Mouse (Mus musculus): ENCODE measurements at regions not wholly inside any gene's neighbourhood (a gene's known extent, or its start where the extent isn't known, plus 50 kb on each side); places are given as distances from the start of the nearest gene placed in this dataset.

DNA sequence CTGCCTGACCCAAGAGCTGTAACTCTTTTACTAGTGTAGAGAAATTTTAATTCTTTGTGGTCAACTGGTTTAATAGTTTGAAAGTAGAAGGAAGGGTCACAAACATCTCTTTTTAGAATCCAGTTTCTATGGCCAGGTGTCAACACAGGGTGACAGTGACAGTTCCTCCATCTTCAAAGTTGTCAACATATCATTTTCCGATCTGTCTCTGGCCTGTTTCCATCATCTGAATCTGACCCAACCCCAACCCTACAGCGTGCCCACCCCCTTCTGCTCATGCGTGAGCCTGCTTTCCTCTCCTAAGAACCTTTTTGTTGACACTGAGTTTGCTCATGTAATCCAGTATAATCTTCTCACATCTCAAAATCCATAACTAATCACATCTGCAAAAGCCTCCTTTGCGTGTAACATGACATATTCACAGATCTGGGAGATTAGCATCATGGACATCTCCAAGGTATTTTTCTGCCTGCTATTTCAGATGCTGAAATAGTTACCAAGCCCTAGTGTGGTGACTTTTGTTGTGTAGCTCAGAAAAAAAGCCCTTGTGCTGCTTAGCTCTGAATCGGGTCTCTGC lies 168.4 kb downstream of the B3gnt2 start:
- TF ChIP-seq POLR2A (IDR thresholded peaks at IDR 0.05; ENCODE audit: low read depth, low read length) (no peak), CTCF (IDR thresholded peaks at IDR 0.05; ENCODE audit: extremely low read depth, insufficient read length, insufficient replicate concordance, low read depth, low read length) (no peak)
